Comparison of ENCODE assay signal across 15 mouse cellular contexts in the genomic region with DNA sequence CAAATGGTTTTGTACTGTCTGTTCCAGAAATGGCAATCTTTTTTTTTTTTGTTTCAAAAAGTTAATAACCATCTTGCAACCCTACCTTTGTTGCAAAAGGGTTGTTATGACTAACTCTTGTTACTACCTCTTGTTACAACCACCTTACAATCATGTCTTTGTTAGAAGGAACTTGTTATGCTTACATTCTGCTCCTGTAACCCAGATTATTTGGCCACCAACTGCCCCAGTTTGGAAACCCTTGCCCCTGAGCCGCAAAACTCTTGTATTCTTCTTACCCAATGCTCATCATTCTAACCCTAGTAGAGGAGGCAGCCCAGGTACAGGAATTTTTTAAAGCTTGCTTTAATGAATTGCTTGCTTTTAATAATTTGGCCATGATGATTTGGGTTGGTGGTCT.
"Had no signal": no experiment of that assay in that cellular context is flagged by ENCODE, and none has a peak within 500 bp of the region (broad histone marks: within the 10 kb centered on the region; RNA-seq: fewer than 3 reads in every experiment).

No protein-coding gene starts in this region.

- DNase-seq: retina, postnatal 1 day; right cerebral cortex, adult 18-20 months; right cerebral cortex, postnatal 14 days; right cerebral cortex, postnatal 25 days; right cerebral cortex, postnatal 4 days; thymus, adult 18-20 months; thymus, adult 2 months; thymus, postnatal 14 days; thymus, postnatal 25 days; thymus, postnatal 36 days; thymus, postnatal 4 days had no signal

- H3K27me3 ChIP-seq: stomach, embryonic 15.5 days had no signal

- H3K9ac ChIP-seq: neural tube, embryonic 13.5 days; neural tube, embryonic 15.5 days; stomach, embryonic 15.5 days had no signal

- H3K36me3 ChIP-seq: neural tube, embryonic 13.5 days; neural tube, embryonic 15.5 days; stomach, embryonic 15.5 days had no signal

- H3K4me2 ChIP-seq: neural tube, embryonic 13.5 days; neural tube, embryonic 15.5 days; stomach, embryonic 15.5 days had no signal

- H3K4me1 ChIP-seq: neural tube, embryonic 13.5 days; neural tube, embryonic 15.5 days; stomach, embryonic 15.5 days had no signal

- H3K9me3 ChIP-seq: neural tube, embryonic 13.5 days; neural tube, embryonic 15.5 days; stomach, embryonic 15.5 days had no signal

- H3K4me3 ChIP-seq: neural tube, embryonic 13.5 days; neural tube, embryonic 15.5 days; stomach, embryonic 15.5 days had no signal

- H3K27ac ChIP-seq: neural tube, embryonic 13.5 days; neural tube, embryonic 15.5 days; stomach, embryonic 15.5 days; stomach, postnatal 0 days had no signal
